Mouse (Mus musculus) bone marrow, adult 2 months (tissue): ENCODE data around the gene Traf2.

Experiments
- CTCF ChIP-seq: fragments of 200-500 bp; IDR thresholded peaks from 2 replicates; pipeline ENCODE4 v1.5.1; 2011; ENCODE audit warnings: low read length, control low read depth; ENCODE audit not compliant: control insufficient read depth, insufficient read depth
- POLR2A ChIP-seq: fragments of 200-500 bp; IDR thresholded peaks from 2 replicates; pipeline ENCODE4 v1.6.1; 2011; ENCODE audit warnings: low read depth, mild to moderate bottlenecking, control low read depth, low read length, borderline replicate concordance; ENCODE audit not compliant: control insufficient read depth

- TF ChIP-seq POLR2A (no peak), CTCF (no peak)
Observed at GRCm38 (mm10) chr2:25500071-25500575, 46.6 kb downstream of the Traf2 start.
